Mouse (Mus musculus) yolk sac, embryonic 10.5 days (tissue): ENCODE results near the gene Efna2.

ENCODE experiments used
- DNase-seq: peaks from one replicate; pipeline ENCODE4 v3.0.0-alpha.2; 2017; ENCODE audit warnings: low spot score

Efna2 gene

GRCm38 (mm10) chr10:80169070-80169469 lies 10.2 kb upstream of the Efna2 start:
- DNase-seq = no peak

DNA sequence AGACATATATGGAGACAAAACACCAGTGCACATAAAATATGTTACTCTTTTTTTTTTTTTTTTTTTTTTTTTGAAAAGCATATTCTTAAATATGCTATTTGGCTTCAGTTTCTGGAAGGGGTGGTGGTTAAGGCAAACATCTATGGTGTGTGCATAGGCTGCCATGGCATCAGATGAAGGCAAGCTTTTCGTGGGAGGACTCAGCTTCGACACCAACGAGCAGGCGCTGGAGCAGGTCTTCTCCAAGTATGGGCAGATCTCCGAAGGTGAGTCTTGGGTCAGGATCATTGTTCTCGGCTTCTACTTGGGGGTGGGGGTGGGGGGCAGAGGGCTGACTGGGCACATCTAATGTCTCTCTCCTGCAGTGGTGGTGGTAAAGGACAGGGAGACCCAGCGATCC lies 9.6 kb upstream of the Efna2 start:
- DNase-seq = no peak

DNA sequence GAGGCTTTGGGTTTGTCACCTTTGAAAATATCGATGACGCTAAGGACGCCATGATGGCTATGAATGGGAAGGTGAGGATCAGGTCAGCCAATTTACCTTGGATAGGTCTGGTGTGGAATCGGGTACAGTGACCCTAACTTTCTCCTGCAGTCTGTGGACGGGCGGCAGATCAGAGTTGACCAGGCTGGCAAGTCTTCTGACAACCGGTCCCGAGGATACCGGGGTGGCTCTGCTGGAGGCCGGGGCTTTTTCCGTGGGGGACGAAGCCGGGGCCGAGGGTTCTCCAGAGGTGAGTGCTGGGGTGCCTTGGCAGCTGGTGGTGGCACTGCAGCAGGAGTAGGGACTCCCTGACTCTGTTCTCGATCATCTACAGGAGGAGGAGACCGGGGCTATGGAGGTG lies 9.2 kb upstream of the Efna2 start:
- DNase-seq = no peak

- DNase-seq = no peak
These were observed 8.7 kb upstream of the Efna2 start for GRCm38 (mm10) chr10:80170601-80171021.

DNA sequence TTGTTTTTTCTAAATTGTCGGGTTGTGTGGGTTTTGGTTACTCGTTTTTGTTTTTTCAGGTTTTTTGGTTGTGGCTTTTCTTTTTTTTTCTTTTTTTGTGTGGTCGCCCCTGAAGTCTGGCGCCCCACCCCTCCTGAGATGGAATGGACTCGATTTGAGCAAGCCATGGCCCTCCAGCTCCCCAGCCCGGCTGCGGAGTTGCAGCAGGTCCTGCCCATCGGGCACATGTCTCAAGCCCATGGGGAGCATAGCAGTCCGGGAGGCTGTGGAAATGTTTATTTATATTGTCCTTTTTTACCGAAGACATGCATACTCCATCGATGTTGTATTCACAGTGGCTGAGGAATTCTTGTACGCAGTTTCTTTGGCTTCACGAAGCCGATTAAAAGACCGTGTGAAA lies 8.0 kb upstream of the Efna2 start:
- no peak for DNase-seq

GRCm38 (mm10) chr10:80171760-80172526 lies 7.3 kb upstream of the Efna2 start:
- no peak for DNase-seq

- DNase-seq = peak; percentile 95
These were observed 6.6 kb upstream of the Efna2 start, which contains the start of gene 1600002K03Rik for GRCm38 (mm10) chr10:80172527-80173292. Gene 1600002K03Rik (plus strand): TSS chr10:80172944.

DNA sequence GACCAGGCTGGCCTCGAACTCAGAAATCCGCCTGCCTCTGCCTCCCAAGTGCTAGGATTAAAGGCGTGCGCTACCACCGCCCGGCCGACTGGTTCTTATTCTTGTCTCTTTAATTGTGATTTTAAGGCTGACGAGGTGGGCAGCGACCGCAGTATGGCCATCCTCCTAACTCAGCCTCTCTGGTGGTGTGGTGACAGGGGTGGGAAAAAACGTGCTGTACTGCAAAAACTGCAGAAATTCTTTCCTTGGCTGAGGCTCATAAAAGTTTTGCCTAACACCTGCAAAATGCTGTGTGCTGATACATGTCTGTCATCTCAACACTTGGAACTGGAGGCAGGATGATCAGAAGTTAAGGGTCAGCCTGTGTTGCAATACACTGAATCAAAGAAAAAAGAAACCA lies 5.9 kb upstream of the Efna2 start:
- DNase-seq = no peak

DNA sequence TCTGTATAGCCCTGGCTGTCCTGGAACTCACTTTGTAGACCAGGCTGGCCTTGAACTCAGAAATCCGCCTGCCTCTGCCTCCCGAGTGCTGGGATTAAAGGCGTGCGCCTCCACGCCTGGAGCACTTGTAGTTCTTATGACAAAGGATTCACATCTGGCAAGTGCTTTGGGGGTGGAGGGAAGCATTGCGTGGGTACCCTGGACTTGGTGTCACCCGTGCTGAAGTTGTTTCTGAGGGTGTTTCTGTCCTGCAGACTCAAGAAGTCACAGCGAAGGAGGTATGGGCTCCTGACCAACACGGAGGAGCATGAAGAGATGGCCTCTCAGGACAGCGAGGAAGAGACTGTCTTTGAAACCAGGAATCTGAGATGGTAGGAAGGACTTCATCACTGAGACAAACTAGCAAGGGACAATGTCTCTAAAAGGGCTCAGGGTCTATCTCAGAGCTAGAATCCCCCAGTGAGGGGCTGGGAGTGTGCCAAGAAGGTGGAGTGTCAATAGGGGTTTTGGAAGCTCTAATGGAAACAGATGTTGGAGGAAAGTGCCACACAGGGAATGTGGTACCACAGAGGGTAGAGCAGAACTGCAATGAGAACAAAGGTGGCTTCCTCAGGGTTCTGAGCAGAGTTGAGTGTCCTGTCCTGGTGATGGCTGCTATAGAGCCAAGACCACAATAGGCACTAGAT lies 5.2 kb upstream of the Efna2 start:
- DNase-seq = no peak

- no peak for DNase-seq
These were observed 4.6 kb upstream of the Efna2 start for GRCm38 (mm10) chr10:80174705-80175104.

DNA sequence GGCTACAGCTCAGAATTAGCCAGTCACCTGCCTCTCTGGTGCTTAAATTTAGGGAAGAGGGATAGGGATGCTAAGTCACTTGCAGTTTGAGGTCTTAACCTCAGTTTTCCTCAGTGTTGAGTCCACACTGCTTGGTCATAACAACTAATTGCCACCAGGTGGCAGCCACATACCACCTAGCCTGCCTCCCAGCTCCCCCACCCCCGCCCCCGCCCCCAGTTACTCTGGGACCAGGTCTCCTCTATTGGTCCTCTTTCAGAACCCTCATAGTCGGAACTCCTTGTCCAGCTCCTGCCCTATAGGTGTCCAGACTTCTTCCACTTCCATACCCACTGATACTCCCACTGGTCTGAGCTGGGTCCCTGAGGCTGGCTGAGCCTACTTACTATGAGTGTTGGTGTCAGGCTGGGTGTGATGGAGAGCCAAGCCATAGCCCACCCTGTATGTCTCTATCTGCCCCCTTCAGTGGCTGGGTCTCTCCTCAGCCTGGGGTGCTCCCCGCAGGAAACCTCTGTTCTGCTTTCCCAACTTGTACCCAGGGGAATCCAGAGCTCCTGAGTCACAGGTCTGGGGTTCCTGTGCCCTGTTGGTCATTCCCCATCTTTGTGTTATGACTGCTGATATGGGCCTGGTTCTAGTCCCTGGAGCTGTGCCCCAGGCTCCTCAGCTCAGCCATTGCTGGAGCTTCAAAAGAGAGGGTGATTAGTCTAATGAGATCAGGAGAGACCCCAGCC lies 3.6 kb upstream of the Efna2 start:
- DNase-seq = no peak

DNA sequence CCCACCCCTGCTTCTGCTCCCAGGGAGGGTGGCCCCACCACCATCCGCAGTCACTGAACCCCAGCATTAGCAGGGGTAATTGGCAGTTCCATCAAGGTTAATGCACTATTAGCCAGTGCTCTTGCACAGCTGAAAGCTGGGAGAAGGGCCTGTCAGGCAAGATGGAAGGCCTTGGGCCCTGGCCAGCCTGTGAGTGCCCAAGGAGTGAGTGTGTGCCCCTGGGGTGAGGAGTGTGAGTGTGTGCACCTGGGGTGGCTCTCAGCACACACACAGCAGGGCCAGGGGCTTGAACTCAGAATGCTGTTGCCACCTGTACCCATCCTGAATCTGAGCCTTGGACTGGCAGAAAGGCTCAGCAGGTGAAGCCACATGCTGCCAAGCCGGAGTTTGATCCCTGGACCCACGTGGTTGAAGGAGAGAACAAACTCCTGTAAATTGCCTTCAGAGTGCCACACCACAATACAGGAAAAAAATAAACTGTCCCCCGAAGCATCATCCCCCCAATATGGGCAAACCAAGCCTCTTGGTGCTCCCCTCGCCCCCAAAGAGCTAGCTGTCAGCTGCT lies 2.9 kb upstream of the Efna2 start:
- DNase-seq = no peak

DNA sequence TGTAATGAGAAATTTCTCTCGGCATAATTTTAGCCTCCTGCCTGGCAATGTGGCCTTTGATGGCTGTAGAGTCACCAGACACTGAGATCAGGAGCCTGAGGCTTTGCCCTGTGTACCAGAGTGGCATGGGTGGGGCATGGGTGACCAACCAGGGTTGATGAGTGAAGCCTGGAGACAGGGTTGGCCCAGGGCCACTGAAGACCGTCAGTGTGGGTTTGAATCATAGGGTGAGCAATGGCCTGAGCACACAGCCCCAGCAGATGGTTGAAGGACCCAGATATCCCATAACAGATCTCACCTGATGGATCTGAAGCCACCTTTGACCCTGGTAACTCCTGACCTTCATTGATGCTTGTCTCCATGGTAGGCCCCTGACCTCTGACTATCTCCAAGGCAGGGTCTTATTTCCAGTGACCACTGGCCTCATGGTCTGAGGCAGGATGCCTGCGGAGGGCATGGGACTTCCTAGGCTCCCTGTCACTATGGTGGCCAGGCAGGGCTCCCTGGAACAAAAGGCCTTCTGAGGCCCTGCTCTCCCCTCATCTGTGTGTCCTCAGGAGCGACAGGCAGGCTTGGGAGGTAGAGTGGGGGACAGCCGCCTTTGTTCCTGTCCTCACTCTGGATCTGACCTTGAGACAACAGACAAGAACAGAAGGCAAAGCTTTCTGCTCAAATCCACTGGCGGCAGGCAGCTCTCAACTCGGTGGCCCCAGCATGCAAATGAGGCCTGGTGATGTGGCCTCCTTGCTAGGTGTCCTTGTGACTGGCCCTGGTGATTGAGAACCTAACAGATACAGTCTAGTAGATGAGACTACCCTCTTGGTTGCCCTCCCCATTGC lies 1.6 kb upstream of the Efna2 start:
- no peak for DNase-seq

GRCm38 (mm10) chr10:80180288-80180687 lies 1.0 kb downstream of the Efna2 start:
- no peak for DNase-seq

- DNase-seq = no peak
These were observed 1.5 kb downstream of the Efna2 start for GRCm38 (mm10) chr10:80180823-80181222.

DNA sequence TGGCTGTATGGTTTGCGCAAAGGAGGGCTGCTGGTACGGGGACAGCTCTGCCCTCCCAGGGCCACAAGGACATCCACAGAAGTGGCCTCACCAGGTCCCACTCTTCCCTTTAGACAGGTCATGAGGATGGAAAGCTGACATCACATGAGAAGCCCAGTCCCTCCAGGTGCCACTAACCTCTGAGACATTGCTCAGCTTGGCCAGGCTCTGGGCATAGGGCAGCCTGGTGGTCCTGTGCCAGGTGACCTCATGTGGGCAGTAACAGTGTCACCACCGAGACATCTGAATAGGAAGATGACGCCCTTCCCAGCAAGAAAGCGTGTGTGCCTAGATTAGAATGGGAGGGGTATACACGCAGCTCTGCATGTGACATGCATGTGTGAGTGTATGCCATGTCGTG lies 3.3 kb downstream of the Efna2 start:
- DNase-seq = no peak

GRCm38 (mm10) chr10:80186649-80187048 lies 7.4 kb downstream of the Efna2 start:
- no peak for DNase-seq

DNA sequence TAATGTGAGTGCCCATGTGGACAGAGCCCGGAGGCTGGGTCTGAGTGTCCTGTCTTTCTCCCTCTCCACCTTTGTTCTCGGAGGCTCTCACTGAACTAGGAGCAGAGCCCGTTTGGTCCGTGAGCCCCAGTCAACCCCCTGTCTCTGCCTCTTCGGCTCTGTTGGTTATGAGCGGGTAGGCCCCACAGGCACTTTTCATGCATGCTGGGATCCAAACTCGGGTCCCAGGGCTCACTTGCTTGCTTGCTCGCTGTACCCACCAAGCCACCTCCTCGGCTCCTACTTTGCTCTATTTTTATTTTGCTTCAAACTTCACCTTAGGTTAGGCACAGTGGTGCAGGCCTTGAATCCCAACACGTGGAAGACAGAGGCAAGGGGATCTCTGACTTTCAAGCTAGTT lies 8.5 kb downstream of the Efna2 start:
- DNase-seq = no peak

DNA sequence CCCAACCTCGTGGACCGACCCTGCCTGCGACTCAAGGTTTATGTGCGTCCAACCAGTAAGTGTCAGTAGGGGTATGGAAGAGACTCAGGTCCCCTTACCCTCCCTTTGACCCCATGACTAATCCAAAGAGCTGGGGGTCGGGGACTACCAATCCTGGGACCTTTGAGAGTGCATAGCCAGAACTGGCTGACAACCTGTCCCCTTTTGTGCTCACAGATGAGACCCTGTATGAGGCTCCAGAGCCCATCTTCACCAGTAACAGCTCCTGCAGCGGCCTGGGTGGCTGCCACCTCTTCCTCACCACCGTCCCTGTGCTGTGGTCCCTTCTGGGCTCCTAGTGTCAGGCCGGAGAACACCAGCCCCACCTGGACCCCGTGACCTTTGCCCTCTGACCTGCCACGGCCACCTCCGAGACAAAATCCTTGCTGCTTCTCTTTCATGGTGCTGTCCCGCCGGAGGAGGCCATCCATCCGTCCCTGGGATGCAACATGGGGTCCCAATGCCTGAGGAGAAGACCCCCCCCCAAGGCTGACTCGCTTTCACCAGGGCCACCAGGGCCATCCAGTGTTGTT lies 9.3 kb downstream of the Efna2 start:
- DNase-seq = no peak

GRCm38 (mm10) chr10:80189999-80190398 lies 10.7 kb downstream of the Efna2 start:
- DNase-seq = no peak
